Mouse (Mus musculus) retina, postnatal 1 day (tissue): ENCODE measurements at regions not wholly inside any gene's neighbourhood (a gene's known extent, or its start where the extent isn't known, plus 50 kb on each side); places are given as distances from the start of the nearest gene placed in this dataset.

Experiments
- DNase-seq: peaks from one replicate; pipeline ENCODE4 v3.0.0-alpha.2; 2012

- DNase-seq: no peak
Observed at GRCm38 (mm10) chr15:93879006-93879405, 283.3 kb upstream of the Prickle1 start.

GRCm38 (mm10) chr15:93876335-93876734 is 280.6 kb upstream of the Prickle1 start:
- no peak for DNase-seq

DNA sequence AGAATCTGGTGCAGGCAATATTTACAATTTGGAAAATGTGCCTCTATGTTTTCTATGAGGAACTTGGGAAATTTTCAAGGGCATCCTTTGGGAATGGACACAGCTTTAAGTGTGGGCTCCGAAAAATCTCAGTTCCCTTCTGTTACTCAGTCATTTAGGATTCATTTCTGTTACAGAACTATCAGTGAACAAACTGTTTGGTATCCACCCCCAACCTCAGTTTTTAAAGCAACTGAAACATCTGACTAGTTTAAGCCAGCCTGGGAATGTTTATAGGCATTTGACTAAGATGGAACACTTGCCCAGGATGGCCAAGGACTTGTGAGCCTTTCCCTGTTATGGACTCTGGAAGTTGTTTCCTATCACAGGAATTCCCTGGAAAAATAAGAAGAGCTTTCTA is 280.0 kb upstream of the Prickle1 start:
- no peak for DNase-seq

DNA sequence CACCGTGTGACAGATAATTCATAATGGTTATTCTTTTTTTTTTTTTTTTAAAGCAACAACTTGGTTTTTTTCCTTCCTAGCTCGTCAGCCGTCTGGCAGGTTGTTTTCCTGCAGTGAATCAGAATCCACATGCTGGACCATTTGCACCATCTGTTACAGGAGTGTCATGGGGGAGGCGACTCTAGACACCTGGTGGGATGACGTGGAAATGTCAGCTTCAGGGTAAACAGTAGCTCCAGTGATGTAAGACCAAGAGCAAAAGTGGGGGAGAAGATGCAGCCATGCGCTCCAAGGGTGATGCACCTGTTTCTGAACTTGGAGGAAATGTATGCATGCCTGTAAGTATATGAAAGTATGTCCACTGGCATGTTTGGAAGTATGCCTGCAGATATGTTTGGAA is 278.5 kb upstream of the Prickle1 start:
- no peak for DNase-seq

DNA sequence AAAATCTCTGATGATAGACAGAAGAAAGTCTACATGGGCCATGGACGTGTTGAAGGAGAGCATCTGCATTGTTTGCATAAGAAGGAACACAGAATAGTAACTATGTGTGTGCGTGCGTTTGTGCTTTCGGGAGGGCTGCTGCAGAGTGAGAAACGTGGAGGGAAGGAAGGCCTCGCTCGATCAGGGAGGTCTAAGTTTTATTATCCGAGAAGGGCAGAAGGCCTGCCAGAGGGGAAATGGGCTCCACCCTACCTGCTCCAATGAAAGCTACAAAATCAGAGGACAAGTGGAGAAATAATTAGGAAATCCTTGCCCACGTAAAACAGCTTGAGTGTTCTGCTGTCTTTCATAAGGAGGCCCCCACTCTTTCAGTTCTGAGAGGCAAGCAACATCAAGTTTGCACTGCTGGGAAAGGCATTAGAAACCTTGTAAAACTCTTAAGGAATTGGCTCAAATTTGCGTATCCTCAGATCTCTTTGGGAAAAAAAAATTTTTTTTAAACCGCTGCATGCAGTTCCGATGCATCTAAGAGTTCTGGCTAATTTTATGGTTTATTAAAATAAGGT is 261.7 kb upstream of the Prickle1 start:
- DNase-seq: no peak

DNA sequence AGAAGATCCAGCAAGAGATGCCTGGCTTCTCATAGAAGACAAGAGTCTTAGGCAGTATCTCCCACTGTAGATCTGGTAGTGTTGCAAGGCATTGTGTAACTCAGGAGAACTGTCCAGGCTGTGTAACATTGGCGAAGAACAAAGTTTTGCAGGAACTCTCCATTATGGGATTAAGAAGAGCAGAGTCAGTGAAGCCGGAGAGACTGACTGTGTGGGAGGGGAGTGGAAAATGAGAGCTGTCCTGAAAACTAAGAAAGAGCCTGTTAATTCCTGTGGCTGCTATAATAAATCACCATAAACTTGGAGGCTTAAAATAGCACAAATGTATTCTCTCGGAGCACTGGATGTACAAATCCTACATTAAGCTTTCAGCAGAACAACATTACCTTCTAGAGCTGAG is 257.5 kb upstream of the Prickle1 start:
- DNase-seq: no peak

DNA sequence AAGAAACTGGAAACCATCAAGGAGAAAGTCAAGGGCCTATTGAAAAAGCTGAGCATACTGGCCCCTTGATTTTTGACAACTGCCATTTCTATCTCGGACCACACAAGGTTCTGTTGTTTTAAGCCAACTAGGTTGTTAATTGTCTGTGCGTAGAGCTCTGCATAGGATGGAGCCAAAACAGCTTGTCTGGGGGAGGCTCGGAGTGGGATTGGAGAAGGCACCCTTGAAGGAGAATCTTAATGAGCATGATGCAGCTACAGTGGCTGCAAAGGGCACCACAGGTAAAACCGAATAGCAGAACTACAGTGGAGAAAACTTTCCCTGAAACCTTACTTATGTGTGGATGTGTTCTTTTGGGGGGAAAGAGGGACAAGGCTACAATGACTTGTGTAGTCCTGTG is 256.4 kb upstream of the Prickle1 start:
- DNase-seq: no peak

- no peak for DNase-seq
Observed at GRCm38 (mm10) chr15:93850388-93850787, 254.7 kb upstream of the Prickle1 start.

GRCm38 (mm10) chr15:93848830-93849229 is 253.1 kb upstream of the Prickle1 start:
- no peak for DNase-seq

DNA sequence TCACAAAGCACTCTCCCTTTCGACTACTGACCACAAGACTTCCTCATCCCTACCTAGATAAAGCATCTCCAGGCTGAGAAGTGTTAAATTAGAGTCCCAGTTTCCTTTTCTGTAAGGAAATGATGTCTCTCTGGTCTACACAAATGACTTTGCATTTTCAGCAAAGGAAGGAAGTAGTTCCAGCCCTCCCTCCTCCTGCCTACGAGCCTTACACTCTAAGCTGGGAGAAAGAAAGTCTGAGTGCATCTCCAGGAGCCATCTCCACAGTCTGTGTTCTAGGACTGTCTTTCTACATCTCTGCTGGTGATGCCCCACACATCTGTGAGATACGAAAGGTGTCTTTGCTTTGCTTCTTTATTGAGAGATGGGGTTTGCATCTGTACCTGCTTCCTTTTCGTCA is 251.1 kb upstream of the Prickle1 start:
- DNase-seq: no peak

- no peak for DNase-seq
Observed at GRCm38 (mm10) chr15:93845801-93846200, 250.1 kb upstream of the Prickle1 start.

GRCm38 (mm10) chr15:93832956-93833355 is 237.3 kb upstream of the Prickle1 start:
- no peak for DNase-seq

- DNase-seq: no peak
Observed at GRCm38 (mm10) chr15:93832431-93832936, 236.8 kb upstream of the Prickle1 start.

DNA sequence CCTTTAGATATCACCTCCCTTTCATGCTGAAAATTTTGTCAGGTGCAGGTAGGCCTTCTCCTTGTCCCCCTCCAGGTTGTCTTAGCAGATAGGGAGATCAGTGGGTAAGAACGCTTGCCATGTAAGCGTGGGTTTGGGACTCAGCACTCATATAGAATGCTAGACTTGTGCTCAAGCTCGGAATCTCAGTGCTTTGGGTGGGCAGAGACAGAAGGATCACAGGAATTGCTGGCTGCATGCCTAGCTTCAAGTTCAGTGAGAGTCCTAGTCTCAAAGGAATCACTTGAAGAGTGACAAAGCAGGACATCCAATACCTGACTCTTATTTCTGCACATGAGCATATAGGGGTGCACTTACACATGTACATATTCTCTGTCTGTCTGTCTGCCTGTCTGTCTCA is 235.5 kb upstream of the Prickle1 start:
- no peak for DNase-seq

GRCm38 (mm10) chr15:93824729-93825694 is 229.3 kb upstream of the Prickle1 start:
- peak; percentile 14 for DNase-seq

GRCm38 (mm10) chr15:93821236-93821635 is 225.5 kb upstream of the Prickle1 start:
- no peak for DNase-seq

DNA sequence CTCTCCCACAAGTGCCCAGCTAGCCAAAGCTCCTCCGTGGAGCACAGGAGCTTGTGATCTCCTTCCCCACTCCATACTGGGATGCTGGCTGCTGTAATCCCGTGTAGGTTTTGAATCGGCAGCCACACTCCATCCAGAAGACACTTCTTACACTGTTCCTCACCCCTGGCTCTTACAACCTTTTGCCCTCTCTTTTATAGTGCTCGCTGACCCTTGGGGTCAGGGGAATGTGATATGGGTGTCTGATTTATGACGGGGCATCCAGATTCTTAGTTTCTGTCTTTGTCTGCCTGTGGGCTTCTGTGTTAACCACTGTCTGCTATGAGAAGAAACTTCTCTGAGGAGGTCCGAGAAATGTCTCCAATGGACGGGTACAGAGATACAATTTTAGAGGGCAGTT is 216.3 kb upstream of the Prickle1 start:
- DNase-seq: no peak

DNA sequence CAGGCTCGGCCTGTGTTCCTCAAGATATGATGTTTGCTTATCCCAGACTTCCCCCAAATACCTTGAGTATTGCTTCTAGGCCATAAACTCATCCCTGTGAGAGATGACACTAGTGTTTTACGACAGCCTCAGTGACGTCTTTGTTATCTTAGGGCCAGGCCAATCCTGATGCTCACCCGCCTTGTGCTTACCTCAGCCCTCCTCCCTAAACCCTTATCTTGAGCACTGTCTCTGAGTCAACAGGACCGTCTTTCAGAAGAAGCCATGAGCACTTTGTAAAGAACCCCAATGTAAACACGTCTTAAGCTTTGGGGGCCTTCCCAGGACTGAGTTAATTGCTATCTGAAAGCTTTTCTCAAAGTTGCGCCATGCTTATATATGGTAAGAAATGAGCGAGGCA is 212.3 kb upstream of the Prickle1 start:
- no peak for DNase-seq

GRCm38 (mm10) chr15:93807505-93807904 is 211.8 kb upstream of the Prickle1 start:
- DNase-seq: no peak

DNA sequence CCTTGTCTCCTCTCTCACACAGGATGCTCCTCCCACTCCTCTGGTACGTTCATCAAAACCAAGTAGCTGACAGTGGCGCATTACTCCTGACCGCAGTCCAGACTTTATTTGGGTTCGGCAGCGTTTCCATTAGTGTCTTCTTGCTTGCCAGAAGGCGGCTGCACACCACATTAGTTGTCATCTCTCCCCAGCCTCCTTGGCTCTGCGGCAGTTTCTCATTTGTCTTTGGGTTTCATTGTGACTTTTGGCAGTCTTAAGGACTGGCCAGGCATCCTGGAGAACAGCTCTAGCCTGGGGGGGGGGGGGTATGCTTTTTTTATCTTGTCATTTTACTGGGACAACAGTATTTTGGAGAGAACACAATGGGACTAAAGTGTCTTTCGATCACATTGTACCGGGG is 209.0 kb upstream of the Prickle1 start:
- DNase-seq: no peak

- DNase-seq: no peak
Observed at GRCm38 (mm10) chr15:93790531-93790930, 194.8 kb upstream of the Prickle1 start.

DNA sequence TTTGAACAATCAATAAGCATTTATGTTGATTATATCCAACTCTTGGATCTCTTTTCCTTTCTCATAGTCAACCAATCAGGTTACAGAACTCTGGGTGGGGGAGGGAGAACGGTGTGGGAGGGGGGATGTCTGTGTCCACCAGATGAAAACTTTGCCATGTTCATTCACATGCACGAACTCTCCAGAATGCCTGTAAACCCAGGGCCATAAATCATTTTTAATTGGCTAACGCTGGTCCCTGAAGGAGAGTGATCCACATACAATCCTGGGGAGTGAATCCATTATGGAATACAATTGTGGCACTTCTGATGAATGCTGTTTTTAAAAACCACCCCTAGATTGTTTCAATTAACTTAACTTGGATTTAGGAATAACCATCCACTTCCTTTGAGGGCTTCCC is 194.1 kb upstream of the Prickle1 start:
- no peak for DNase-seq

- no peak for DNase-seq
Observed at GRCm38 (mm10) chr15:93787361-93787760, 191.7 kb upstream of the Prickle1 start.

GRCm38 (mm10) chr15:93785846-93786412 is 190.2 kb upstream of the Prickle1 start:
- no peak for DNase-seq
